Mouse (Mus musculus): ENCODE data around the gene Pla2g15.

- TF ChIP-seq CTCF (IDR thresholded peaks at IDR 0.05; ENCODE audit: low read depth) (no peak), EP300 (IDR thresholded peaks at IDR 0.05; ENCODE audit: low read depth) (no peak)
These were observed 10.0 kb upstream of the Pla2g15 start for GRCm38 (mm10) chr8:106140191-106140590.
